Mouse (Mus musculus) hindlimb bud, embryonic 11.5 days (tissue): ENCODE data around the gene Odf2.
A peak's percentile ranks its signal among the peaks of the same experiment; 100 is the strongest.

Source experiments
- DNase-seq: peaks from one replicate; pipeline ENCODE4 v3.0.0-alpha.2; 2012; ENCODE audit warnings: low read depth, low spot score; ENCODE audit errors: extremely low spot score

The Odf2 gene

DNA sequence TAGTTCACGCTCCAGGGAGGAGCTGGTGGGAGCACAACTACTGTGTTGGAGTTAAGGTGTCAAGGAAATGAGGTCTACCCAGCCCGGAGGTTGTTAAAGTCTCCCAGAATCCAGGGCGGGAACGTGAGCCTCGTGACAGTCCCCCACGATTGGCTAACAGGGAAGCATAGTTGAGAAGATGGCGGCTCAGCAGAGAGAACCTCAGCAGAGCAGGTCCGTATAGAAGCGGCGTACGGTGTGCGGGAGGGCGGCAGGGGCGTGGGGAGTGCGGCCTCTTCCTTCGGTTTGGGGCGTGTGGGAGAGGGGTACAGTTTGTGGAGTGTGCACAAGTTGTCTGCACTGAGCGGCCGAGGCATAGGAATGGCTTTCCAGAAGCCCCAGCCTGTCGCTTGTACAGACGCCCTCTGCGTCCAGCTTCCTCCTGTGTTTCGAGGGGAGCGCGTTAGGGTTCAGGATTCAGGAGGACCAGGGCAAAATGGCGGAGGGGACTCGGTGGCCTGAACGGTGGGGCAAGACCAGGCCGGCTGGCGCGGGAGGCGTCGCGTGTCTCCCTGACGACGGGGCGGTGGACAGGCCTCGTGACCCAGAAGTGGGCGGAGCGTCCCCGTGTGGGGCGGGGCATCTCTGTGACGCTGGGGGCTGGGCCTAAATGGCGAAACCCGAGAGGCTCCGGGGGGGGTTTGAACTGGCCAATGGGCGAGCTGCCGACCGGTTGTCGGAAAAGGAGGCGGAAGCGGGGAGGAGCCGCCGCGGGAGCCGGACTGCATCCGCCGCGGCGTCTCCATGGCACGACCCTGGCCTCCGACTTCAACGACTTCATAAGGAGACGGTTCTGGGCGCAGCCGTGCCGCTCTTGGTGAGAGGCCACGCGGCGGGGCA lies at the start of gene Odf2:
Odf2 (plus strand) TSS at position 156 of the 879 bp plus-strand sequence.
- DNase-seq = peak; percentile 77

DNA sequence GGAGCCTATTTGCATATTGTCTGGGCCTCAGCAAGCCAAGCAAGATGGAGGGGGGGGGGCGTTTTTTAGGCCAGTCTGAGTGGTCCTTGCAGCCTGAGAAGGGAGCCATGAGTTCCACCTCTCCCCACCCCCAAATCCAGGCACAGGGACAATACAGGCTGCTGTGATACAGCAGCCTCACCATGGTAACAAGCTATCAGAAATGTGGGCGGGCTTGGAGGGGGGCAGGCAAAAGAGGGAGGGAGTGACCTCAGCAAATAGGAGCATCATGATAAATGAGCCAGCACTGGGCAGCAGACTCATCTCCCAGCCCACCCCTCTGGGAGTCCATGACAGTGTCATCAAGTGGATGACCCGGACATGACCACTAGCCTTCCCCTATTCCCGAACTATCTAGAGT lies 49.6 kb upstream of the Odf2 start:
- DNase-seq = no peak

DNA sequence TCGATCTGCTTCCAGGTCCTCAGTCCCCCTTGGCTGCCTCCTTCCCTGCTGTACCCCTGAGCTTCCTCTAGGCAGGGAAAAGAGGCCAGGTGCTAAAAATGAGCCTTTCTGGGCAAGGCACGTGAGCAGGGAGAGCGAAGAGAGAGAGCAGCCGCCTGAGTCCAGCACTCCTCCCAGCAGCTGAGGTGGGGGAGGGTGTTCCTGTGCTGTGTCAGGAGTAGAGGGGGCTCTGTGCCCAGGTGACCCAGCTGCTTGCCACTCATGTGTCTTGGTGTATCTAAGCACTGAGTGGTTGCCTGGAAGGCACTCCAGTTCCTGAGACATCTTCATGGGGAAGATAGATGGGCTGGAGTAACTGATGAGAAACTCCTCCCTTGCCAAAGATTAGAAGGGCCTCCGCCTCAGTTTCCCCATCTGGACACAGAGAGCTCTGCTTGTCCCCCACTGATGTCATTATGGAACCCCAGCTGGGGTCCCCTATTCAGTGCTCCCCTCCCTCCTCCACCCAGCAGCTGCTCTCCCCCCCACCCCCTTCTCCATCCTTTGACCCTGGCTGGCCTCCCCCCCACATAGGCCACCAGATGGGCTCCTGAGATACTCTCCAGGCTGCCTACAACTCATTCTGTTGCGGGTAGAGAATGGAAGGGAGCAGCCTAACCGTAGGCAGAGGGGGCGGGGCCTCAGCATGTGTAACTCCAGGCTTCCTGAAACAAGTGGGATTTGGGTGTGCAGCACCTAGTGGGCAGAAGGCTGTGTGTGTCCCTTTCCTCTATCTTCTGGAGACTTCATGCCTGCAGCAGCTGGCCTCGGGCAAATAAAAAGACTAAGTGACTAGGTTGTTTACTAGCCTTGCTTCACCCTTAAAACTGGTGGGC lies 45.6 kb upstream of the Odf2 start:
- no peak for DNase-seq

DNA sequence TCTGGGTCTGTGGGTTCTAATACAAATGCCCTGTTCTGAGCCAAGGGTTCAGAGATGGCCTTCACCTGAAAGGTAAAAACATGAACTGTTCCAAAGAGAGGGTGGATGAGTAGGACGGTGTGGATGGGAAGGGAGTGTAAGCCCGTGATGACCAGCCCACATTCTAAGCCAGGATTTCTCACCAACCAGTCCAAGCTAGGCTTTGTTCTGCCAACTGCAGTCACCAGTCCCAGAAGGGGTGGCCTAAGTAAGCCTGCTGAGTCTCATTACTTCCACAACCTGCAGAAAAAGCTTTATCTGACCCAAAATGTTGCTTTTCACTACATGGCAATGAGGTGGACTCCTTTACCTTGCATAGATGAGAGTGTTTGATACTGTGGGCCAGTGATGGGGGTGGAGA lies 44.9 kb upstream of the Odf2 start:
- no peak for DNase-seq

DNA sequence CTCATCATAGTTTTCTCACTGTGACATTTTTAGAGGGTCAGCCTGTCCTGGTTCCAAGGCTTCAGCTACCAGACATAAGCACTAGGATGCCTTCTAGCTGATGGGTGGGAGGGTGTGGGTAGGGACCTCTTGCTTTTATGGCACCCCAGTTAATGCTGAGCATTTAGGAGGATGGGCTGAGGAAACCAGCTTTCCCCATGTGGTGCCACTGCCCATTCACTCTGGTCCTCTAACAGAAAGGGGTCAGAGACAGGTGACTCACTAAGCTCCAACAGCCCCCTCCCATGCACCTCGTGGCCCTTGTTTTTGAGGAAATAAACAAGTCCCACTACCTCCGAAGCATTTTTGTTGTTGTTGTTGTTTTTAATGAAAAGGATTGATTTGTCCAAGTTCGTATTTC lies 44.4 kb upstream of the Odf2 start:
- DNase-seq = no peak

DNA sequence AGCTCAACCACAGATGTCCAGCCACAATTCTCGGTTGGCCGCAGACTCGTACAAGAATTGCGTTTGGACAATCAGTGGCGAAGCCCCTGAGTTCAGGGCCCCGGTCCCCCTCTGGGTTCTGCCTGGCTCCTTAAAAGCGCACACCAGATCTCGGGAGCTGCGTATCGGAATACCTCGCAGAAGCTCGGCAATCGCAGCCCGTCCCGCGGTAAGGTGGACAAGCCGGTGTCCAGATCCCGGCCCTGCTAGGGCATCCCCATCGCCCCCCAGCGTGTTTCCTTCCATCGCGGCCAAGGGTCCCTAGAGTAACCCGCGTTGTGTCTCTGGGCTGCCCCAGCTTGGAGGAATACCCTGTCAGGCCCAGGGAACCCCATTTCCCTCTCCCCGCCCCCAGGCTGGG lies 43.4 kb upstream of the Odf2 start:
- DNase-seq = no peak

DNA sequence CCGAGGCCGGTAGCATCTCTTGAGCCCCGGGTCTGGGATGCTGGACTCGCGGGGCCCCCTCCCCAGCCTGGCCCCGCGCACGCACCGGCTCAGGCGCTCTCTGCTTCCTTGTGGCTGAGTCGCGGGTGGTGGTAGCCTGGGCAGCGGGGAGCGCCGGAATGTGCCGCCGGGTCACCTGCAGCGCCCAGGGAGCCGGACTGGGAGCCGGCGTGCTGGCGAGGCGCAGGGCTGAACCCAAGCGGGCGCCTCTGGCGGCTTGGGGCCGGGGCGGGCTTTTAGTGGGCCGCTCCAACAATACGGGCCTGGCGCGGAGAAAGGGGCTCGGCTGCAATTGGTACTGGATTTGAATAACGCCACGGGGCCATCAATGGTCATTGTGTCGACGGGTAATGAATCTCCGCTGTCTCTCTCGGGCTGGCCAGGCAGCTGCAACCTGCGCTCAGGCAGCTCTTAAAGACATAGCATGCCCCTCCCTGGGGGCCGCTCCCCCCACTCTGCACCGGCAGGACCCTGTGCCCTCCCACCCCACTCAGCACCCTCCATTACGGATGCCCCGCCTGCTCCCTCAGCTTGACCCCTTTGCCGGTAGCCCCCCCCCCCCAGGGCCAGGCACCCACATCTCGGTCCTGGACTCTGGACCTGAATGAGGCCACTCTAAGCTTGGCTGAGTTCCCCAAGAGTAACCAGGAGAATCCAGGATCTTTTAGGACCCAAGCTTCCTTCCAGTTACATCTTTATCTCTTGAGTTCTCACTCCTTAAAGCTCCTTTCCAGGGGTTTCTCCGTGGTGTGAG lies 42.8 kb upstream of the Odf2 start:
- DNase-seq = no peak

DNA sequence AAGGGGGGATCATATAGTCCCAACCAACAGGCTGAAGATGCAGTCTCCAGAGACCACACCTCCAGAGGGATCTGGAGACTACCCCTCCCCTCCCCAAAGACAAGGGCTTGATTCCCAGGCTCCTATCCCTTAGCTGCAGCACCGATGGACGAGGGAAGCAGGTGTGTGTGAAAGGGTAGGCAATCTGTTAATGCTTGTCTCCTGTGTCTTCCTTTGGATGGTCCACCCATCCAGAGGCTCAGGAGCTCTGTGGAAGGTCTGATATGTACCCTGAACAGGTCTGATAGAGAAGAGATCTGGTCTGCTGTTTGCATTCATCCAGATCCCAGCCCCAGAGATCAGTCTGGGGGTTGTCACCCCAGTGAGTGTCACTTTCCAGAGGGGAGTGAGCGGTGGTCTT lies 42.1 kb upstream of the Odf2 start:
- no peak for DNase-seq

DNA sequence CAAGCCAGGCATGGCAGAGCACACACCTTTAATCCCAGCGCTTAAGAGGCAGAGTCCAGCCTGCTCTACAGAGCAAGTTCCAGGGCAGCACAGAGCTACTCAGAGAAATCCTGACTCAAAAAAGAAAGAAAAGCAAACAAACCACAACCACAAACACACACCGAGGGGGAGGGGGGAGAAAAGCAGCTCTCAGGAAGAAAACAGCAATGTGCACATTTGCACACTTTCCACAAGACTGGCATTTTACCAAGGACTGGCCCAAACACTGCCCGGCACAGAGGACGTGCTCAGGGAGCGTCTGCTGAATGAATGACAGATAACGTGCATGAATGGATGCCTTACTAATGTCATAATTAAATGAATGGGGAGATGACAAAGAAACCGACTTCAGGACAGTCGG lies 40.0 kb upstream of the Odf2 start:
- no peak for DNase-seq

DNA sequence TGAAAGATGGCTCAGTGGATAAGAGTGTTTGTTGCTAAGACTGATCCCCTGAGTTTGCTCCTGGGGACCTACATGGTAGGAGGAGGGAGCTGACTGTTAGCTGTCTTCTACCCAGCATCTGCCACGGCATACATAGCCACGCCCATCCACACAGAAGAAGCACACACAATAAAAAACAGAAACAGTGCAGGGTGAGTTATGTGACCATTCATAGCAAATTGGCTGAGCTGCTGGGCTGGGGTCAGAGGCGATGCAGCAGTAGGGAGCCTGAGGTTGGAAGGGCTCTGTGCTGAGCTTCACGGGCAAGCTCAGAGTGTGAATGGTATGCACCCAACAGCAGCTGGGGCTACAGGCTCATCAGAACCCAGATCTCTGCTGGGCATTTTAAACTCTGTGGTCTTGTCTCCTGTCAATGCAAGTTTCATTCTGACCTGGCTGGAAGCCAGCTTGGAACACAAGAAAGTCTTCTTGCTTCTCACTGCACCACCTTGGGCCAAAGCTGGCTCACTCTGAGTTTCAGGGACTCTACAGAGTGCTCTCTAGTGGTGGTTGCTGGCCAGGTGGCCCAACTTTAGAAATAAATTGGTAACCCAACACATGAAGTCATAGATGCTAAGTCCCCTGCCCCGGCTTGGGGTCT lies 39.1 kb upstream of the Odf2 start:
- DNase-seq = no peak

DNA sequence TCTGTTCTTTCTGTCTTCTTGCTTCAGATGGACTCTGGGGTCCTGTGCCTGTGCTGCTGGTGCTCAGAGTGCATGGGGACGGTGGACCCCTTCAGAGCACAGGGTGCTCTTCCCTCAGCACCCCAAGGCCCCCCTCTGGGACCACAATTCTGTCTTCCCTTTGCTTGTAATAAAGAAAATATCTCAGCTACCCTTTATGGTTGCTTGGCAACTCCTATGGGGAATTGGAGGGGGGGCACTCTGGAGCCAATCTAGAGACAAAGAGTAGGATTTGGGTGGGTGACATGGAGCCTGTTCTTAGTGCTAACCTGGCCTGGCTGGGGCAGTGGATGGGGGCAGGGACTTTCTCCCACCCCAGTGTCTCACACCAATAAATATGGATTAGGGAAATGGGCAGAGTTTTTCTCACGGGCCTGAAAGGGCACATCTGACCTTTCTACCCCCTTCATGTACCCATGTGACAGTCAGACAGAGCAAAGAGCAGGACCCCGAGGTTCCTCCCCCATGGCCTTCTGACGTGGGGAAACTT lies 36.0 kb upstream of the Odf2 start:
- DNase-seq = no peak

DNA sequence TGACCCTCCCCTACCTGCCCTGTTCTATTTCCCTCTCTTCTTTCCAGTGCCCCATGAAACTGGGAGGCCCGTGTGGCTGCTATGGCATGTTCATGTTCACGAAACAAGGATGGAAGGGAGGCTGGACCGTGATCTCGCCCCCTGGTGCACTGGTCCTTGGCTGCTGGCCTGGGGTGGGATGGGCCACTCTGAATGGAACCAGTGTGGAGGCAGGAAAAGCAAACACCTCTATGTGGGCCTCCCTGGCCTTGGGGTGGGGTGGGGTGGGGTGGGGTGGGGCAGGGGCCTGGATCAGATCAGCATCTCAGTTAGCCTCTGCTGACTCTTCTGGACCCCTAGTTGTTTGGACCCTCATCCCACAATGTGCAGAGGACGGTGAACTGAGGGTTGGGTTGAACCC lies 35.3 kb upstream of the Odf2 start:
- DNase-seq = no peak

DNA sequence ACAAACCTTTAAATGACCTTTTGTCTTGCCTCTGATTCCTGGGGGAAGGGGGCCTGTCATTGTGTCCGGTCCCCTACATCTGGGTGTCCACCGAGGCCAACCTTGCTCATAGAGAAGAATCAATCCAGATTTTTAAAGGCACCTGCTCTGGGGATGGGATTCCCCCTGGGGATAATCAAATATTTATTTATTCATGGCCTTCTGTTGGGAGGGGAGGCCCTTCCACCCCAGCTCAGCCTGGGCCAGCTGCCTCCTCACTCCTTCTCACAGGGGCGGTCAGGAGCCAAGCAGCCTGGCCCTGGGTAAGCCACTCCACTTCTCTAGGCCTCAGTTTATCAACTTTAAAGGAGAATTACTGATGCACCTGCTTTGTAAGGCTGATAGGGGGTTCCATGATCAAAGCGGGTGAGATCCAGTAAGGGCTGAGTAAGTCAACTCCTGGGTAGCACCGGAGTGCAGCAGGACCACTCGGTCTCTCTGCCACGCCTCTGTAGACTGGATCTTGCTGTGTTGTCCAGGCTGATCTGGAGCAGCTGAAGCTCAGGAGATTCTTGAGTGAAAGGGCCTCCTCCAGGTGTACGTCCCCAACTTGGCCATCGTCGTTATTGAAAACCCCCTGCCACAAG lies 33.3 kb upstream of the Odf2 start:
- no peak for DNase-seq

DNA sequence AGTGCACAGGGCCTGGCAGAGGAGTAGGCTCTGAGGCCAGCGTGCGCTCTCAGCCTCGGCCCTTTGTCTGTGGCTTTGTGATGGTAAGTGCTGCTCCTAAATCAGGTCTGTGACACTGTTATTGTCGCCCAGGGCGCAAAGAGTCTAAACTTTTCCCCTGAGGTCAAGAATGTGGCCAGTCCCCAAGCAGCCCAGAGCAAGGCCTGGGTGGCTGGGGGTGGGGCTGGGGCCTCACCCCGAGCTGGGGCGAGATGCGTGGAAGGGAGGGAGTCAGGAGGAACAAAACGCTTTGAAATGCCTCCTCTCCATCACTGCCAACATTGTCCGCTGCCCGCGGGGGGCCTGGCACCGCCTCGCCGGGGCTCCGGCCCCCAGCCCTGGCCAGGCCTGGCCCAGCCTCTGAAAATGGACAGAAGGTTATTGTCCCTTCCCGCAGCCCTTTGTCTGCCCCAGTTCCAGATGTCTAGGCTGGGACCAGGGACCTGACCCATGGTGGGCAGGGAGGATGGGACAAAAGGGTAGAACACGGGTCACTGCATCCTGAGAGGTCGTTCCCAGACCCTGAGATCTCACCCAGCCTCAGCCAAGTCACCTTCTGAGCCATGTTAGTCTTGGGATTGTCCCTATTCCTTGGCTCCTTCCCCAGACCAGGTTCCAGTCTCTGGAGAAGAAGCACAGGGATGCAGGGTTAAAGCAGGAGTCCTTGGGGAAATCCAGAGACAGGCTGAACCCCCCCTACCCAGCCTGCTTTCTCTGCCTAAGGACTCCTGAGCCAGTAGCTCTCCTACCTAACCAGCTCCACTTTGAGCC lies 32.4 kb upstream of the Odf2 start:
- no peak for DNase-seq

DNA sequence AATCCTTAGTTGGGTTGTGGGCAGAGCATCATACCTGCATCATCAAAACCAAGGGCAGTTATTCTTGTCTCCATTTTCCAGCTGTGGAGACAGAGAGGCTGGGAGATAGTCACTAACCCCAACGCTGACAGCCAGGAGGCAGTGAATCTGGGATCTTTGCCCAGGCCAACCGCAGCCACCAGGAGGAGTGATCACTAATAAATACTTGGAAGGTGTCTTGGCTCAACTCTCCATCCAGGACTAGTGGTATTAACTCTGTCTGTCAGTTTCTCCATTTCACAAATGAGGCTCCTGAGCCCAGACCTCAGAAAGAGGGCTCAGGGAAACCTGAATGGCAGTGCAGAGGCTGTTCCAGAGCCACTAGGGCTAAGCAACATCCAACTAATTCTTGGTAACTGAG lies 31.7 kb upstream of the Odf2 start:
- DNase-seq = no peak

DNA sequence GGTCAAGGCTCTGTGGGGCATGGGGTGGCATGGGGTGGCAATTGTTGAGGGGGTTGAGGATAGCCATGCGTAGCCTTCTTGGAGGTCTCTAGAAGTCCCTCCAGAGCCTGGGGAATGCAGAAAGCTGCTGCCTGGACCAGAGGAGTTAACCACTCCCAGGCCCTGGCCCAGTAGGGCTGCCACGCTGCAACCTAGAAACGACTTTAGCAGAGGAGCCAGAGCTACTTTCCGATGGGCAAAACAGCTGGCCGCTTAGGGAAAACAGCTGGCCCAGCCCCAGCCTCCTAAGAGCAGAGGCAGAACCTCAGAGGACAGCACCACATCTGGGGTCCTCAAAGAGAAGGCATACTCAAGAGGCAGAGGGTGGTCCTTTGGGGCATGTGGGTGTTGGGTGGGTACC lies 31.1 kb upstream of the Odf2 start:
- no peak for DNase-seq

DNA sequence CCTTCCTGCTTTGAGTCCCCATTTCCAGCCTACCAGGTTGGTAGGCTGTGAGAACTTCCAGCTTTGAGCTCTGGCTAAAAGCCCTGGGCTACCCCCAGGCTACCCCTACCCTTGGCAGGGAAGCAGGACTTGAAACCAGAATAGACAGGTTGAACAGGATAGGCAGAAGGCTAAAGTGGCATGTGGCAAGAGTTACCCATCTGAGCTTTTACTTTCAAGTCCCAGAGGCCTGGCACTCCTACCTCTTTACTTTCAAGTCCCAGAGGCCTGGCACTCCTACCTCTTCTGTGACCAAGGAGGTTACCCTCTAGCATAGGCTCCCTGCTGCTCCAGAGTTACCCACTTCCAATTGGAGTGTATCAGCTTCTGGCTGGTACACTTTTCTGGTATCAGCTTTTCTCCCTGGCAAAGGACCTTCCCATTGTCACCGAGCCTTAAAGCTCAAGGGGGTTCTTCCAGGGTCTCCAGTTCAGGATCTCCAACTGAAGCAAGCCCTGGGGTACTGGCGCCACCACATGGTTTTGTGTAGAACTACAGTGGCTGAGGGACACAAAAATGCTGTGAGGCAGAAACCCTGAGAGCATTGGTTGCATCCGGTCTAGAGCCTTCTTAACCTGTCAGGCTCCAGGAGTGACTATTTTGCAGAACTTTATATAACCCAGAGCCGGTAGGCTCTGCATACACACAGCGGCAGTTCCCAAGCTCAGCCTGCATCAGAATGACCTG lies 30.1 kb upstream of the Odf2 start:
- no peak for DNase-seq

DNA sequence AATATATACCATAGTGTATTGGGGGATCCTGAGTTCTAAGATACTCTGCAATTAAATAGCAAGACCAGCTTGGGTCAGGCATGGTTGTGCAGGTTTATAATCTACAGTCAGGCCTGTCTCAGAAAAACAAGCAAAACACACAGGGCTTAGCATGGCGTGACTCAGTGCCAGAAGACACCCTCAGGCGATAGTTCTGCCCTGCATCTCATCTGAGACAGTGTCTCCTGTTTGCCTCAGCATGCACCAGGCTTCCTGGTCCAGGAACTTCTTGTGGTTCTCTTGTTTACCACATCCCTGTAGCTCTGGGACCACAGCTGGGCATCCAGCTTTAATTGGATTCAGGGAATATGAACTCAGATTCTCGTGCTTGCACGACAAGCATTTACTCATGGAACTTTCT lies 23.9 kb upstream of the Odf2 start:
- DNase-seq = no peak
